Mouse (Mus musculus): ENCODE results near the gene Plcg1.

- TF ChIP-seq CTCF (IDR thresholded peaks at IDR 0.05; ENCODE audit: low read depth), result no peak
- no peak for TF ChIP-seq EP300 (IDR thresholded peaks at IDR 0.05; ENCODE audit: low read depth)
Observed at GRCm38 (mm10) chr2:160700271-160700670, 30.8 kb upstream of the Plcg1 start.

All from liver, embryonic 14.5 days (tissue).